Mouse (Mus musculus): ENCODE measurements around the gene Psme3. TPM values are rescaled to one million over a fixed set of nuclear protein-coding genes. Genes with fewer than 3 reads are reported as not detected.

The Psme3 gene
- polyA plus RNA-seq, 1 experiment from 2014 or later, result 158 TPM

DNA sequence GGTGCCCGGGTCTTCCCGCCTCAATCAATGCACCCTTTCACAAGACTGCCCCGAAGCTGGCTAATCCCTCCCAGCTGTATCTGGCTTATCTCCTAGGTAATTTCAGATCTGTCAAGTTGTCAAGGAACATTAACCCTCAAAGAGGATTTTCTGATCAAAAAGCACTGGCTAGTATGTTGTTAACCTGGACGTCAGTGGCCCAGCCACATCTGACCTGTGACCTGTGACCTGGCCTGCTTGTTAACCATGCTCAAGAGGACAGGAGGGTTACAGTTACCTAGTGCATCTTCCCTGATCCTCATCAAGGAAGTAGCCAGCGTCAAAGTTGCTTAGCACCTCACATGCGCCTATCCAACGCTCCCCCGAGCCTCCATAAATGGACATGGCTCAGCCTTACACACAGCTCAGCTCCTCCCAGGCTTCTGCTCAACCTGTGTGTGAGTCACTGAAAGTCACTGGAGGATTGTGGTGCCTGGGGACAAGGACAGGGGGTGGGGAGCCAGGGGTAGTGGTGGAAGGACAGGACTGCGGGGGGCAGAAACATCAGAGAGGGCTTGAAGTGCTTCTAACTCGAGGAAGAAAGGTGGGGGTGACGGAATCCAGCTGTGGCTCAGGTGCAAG lies 35.2 kb downstream of the Psme3 start:
- no peaks in the 10 kb centered on the region for H3K27me3 ChIP-seq (ENCODE audit: control insufficient read depth, insufficient read depth, low read length)
- no peaks in the 10 kb centered on the region for H3K4me1 ChIP-seq (ENCODE audit: control insufficient read depth, insufficient read depth, low read length)
- no peak overlapping the region for H3K9ac ChIP-seq (ENCODE audit: low read length)
- ATAC-seq (ENCODE audit: insufficient number of reproducible peaks, low FRiP score, low TSS enrichment, low read depth) (no peak), DNase-seq (ENCODE audit: low spot score) (no peak)
- no peak overlapping the region for H3K27ac ChIP-seq (replicated peaks; ENCODE audit: low read depth, low read length)
- WGBS, result 41% methylated on average over 11 of the region's 11 CpGs
- no peaks in the 10 kb centered on the region for H3K9me3 ChIP-seq (ENCODE audit: control insufficient read depth, low read length)
- H3K4me2 ChIP-seq (ENCODE audit: low read depth, severe bottlenecking), result no peak overlapping the region
- no peak overlapping the region for H3K4me3 ChIP-seq (ENCODE audit: low read depth, low read length)
- no peaks in the 10 kb centered on the region for H3K36me3 ChIP-seq (ENCODE audit: control insufficient read depth, insufficient read depth, low read length)

DNA sequence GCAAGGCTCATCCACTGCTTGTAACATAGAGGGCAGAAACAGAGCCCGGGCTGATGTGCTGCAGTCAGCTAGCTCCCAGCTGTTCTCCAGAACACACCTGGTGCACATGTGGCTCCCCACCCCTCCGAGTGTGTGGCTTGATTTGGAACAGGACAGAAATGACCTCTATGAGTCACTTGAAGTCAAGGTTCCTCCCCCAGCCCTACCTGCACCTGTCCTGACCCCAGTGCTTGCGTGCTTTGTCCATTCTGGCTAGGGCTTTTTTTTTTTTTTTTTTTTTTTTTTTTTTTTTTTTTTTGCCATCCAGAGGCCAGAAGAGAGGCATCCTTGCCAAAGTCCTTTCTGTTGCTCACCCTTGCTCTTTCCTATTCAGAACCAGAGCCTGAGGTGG lies 35.7 kb downstream of the Psme3 start:
- Histone ChIP-seq H3K4me1 (ENCODE audit: control insufficient read depth, insufficient read depth, low read length) (no peaks in the 10 kb centered on the region), H3K27me3 (ENCODE audit: control insufficient read depth, insufficient read depth, low read length) (no peaks in the 10 kb centered on the region), H3K4me3 (ENCODE audit: low read depth, low read length) (no peak overlapping the region), H3K27ac (replicated peaks; ENCODE audit: low read depth, low read length) (no peak overlapping the region), H3K36me3 (ENCODE audit: control insufficient read depth, insufficient read depth, low read length) (no peaks in the 10 kb centered on the region), H3K9ac (ENCODE audit: low read length) (no peak overlapping the region), H3K9me3 (ENCODE audit: control insufficient read depth, low read length) (no peaks in the 10 kb centered on the region), H3K4me2 (ENCODE audit: low read depth, severe bottlenecking) (no peak overlapping the region)
- WGBS, result 43% methylated on average over 3 of the region's 3 CpGs
- ATAC-seq (ENCODE audit: insufficient number of reproducible peaks, low FRiP score, low TSS enrichment, low read depth) (no peak), DNase-seq (ENCODE audit: low spot score) (peak; percentile 36)

DNA sequence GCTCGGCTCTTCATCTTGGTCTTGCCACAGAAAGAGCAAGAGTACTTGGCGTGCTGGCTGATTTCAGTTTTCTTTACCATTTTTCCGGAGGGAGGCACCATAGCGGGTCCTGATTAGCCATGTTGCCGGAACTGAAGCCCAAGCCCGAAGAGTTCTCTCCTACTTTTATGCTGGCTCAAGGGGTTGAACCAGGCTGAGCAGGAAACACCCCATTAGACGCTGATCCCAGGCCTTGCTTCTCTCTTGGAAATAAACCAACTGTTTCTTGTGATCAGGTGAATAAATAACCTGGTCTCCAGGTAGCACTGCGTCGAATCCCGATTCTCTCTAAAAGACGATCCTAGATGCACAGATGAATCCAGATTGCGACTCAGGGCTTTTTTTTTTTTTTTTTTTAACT lies 37.4 kb downstream of the Psme3 start:
- Histone ChIP-seq H3K27me3 (ENCODE audit: control insufficient read depth, insufficient read depth, low read length) (no peaks in the 10 kb centered on the region), H3K4me2 (ENCODE audit: low read depth, severe bottlenecking) (no peak overlapping the region), H3K4me1 (ENCODE audit: control insufficient read depth, insufficient read depth, low read length) (no peaks in the 10 kb centered on the region), H3K9me3 (ENCODE audit: control insufficient read depth, low read length) (no peaks in the 10 kb centered on the region), H3K27ac (replicated peaks; ENCODE audit: low read depth, low read length) (no peak overlapping the region), H3K9ac (ENCODE audit: low read length) (no peak overlapping the region), H3K4me3 (ENCODE audit: low read depth, low read length) (no peak overlapping the region), H3K36me3 (ENCODE audit: control insufficient read depth, insufficient read depth, low read length) (no peaks in the 10 kb centered on the region)
- 92% methylated on average over 12 of the region's 12 CpGs for WGBS
- no peak for DNase-seq (ENCODE audit: low spot score)
- ATAC-seq (ENCODE audit: insufficient number of reproducible peaks, low FRiP score, low TSS enrichment, low read depth), result no peak

DNA sequence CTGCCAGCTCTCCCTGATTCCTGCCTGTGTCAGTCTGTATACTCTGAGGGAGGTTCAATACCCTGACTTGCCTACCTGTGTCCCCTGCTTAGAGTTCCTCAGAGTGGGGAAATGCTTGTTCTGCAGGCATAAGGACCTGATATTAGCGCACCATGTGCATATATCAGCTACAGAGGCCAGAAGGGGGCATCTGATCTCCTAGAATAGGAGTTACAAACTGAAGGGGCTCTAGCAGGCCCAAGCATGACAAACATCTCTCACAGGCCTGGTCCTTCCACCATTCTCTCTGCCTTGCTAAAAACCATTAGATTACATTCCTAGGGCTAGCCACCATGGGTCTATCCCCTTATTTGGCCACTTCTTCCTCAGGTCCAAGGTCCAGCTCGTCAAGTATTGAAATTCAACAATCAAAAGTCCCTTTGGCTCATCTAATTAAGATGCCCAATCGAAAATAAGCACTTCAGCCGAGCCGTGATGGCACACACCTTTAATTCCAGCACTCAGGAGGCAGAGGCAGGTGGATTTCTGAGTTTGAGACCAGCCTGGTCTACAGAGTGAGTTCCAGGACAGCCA lies 38.5 kb downstream of the Psme3 start:
- Histone ChIP-seq H3K4me2 (ENCODE audit: low read depth, severe bottlenecking) (no peak overlapping the region), H3K27ac (replicated peaks; ENCODE audit: low read depth, low read length) (no peak overlapping the region), H3K4me3 (ENCODE audit: low read depth, low read length) (no peak overlapping the region), H3K36me3 (ENCODE audit: control insufficient read depth, insufficient read depth, low read length) (no peaks in the 10 kb centered on the region), H3K27me3 (ENCODE audit: control insufficient read depth, insufficient read depth, low read length) (no peaks in the 10 kb centered on the region), H3K4me1 (ENCODE audit: control insufficient read depth, insufficient read depth, low read length) (no peaks in the 10 kb centered on the region), H3K9me3 (ENCODE audit: control insufficient read depth, low read length) (no peaks in the 10 kb centered on the region), H3K9ac (ENCODE audit: low read length) (no peak overlapping the region)
- no peak for DNase-seq (ENCODE audit: low spot score)
- ATAC-seq (ENCODE audit: insufficient number of reproducible peaks, low FRiP score, low TSS enrichment, low read depth), result no peak
- WGBS, result 86% methylated on average over 5 of the region's 5 CpGs

DNA sequence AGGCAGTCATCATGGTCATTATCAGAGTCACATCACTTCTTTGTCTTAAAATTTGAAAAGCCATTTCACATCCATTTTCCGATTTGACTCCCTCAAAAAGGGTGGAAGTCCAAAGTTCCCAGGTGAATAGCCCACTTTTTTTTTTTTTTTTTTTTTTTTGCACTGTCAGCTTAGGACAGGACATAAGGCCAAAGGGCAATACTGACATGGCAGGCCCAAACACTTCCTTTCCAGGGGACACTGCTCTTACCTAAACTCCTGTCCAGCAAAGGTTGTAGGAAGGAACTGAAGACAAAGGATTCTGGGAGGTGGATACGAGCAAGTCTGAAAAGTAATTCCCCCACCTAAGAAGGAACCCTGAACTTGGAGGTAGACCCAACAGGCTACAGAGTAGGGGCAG lies 39.9 kb downstream of the Psme3 start:
- no peaks in the 10 kb centered on the region for H3K4me1 ChIP-seq (ENCODE audit: control insufficient read depth, insufficient read depth, low read length)
- WGBS, result 90% methylated on average over 2 of the region's 2 CpGs

GRCm38 (mm10) chr11:101357505-101358182 lies 41.6 kb downstream of the Psme3 start:
- Histone ChIP-seq H3K4me1 (ENCODE audit: control insufficient read depth, insufficient read depth, low read length) (no peaks in the 10 kb centered on the region), H3K9me3 (ENCODE audit: control insufficient read depth, low read length) (no peaks in the 10 kb centered on the region), H3K36me3 (ENCODE audit: control insufficient read depth, insufficient read depth, low read length) (no peaks in the 10 kb centered on the region), H3K9ac (ENCODE audit: low read length) (no peak overlapping the region), H3K27me3 (ENCODE audit: control insufficient read depth, insufficient read depth, low read length) (no peaks in the 10 kb centered on the region), H3K4me3 (ENCODE audit: low read depth, low read length) (no peak overlapping the region), H3K27ac (replicated peaks; ENCODE audit: low read depth, low read length) (no peak overlapping the region), H3K4me2 (ENCODE audit: low read depth, severe bottlenecking) (no peak overlapping the region)
- WGBS, result 76% methylated on average over 3 of the region's 3 CpGs
- ATAC-seq (ENCODE audit: insufficient number of reproducible peaks, low FRiP score, low TSS enrichment, low read depth) (no peak), DNase-seq (ENCODE audit: low spot score) (no peak)

More for the DNA sequence above, 39.9 kb downstream of the Psme3 start:
- no peak overlapping the region for H3K9ac ChIP-seq (ENCODE audit: low read length)
- H3K27me3 ChIP-seq (ENCODE audit: control insufficient read depth, insufficient read depth, low read length), result no peaks in the 10 kb centered on the region
- H3K9me3 ChIP-seq (ENCODE audit: control insufficient read depth, low read length), result no peaks in the 10 kb centered on the region
- H3K36me3 ChIP-seq (ENCODE audit: control insufficient read depth, insufficient read depth, low read length), result no peaks in the 10 kb centered on the region
- DNase-seq (ENCODE audit: low spot score) (no peak), ATAC-seq (ENCODE audit: insufficient number of reproducible peaks, low FRiP score, low TSS enrichment, low read depth) (no peak)
- no peak overlapping the region for H3K4me3 ChIP-seq (ENCODE audit: low read depth, low read length)
- H3K27ac ChIP-seq (replicated peaks; ENCODE audit: low read depth, low read length), result no peak overlapping the region
- no peak overlapping the region for H3K4me2 ChIP-seq (ENCODE audit: low read depth, severe bottlenecking)

GRCm38 (mm10) chr11:101359776-101360175 lies 43.8 kb downstream of the Psme3 start:
- 68% methylated on average over 9 of the region's 9 CpGs for WGBS
- H3K4me3 ChIP-seq (ENCODE audit: low read depth, low read length), result no peak overlapping the region
- H3K27me3 ChIP-seq (ENCODE audit: control insufficient read depth, insufficient read depth, low read length), result no peaks in the 10 kb centered on the region
- H3K27ac ChIP-seq (replicated peaks; ENCODE audit: low read depth, low read length), result no peak overlapping the region
- no peak overlapping the region for H3K4me2 ChIP-seq (ENCODE audit: low read depth, severe bottlenecking)
- ATAC-seq (ENCODE audit: insufficient number of reproducible peaks, low FRiP score, low TSS enrichment, low read depth) (no peak), DNase-seq (ENCODE audit: low spot score) (no peak)
- no peaks in the 10 kb centered on the region for H3K9me3 ChIP-seq (ENCODE audit: control insufficient read depth, low read length)
- no peak overlapping the region for H3K9ac ChIP-seq (ENCODE audit: low read length)
- no peaks in the 10 kb centered on the region for H3K4me1 ChIP-seq (ENCODE audit: control insufficient read depth, insufficient read depth, low read length)
- no peaks in the 10 kb centered on the region for H3K36me3 ChIP-seq (ENCODE audit: control insufficient read depth, insufficient read depth, low read length)

DNA sequence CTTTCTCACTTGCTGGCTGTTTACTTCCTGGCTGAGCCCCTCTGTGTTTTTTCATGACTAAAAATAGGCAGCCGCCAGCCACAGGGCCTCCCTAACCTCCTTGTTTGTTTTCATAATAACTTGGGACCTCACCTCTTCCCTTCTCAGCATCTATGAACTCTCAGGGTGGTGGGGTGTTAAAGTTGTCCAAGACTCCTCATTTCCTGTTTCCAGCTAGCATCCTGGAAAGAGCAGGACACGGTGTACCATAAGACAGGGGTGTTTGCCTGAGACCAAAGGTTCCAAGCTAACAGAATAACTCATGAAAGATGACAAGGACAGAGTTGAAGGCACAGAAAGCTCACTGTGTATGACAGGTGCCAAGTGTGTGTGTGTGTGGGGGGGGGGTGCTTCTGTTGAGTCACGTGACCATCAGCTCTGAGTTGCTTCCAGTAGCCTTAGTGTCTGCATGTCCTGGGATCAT lies 44.7 kb downstream of the Psme3 start:
- Histone ChIP-seq H3K27ac (replicated peaks; ENCODE audit: low read depth, low read length) (no peak overlapping the region), H3K4me3 (ENCODE audit: low read depth, low read length) (no peak overlapping the region), H3K9me3 (ENCODE audit: control insufficient read depth, low read length) (no peaks in the 10 kb centered on the region), H3K4me1 (ENCODE audit: control insufficient read depth, insufficient read depth, low read length) (no peaks in the 10 kb centered on the region), H3K36me3 (ENCODE audit: control insufficient read depth, insufficient read depth, low read length) (no peaks in the 10 kb centered on the region), H3K9ac (ENCODE audit: low read length) (no peak overlapping the region), H3K27me3 (ENCODE audit: control insufficient read depth, insufficient read depth, low read length) (no peaks in the 10 kb centered on the region), H3K4me2 (ENCODE audit: low read depth, severe bottlenecking) (no peak overlapping the region)
- ATAC-seq (ENCODE audit: insufficient number of reproducible peaks, low FRiP score, low TSS enrichment, low read depth), result no peak
- 63% methylated on average over 3 of the region's 3 CpGs for WGBS
- no peak for DNase-seq (ENCODE audit: low spot score)
